Mouse (Mus musculus) kidney, adult 8-10 months (tissue): ENCODE measurements around the gene Glrx5.

Experiments used
- DNase-seq, 2 experiments: peaks; one replicate each; pipeline ENCODE4 v3.0.0; 2022

Gene Glrx5

GRCm38 (mm10) chr12:105075496-105075895, 43.0 kb downstream of the Glrx5 start:
- DNase-seq = no peak

GRCm38 (mm10) chr12:105076511-105076910, 44.0 kb downstream of the Glrx5 start:
- DNase-seq = no peak

- no peak for DNase-seq
Measured at GRCm38 (mm10) chr12:105077232-105077631, 44.7 kb downstream of the Glrx5 start.

- no peak for DNase-seq
Measured at GRCm38 (mm10) chr12:105084171-105084570, 51.7 kb downstream of the Glrx5 start.

GRCm38 (mm10) chr12:105084816-105085215, 52.3 kb downstream of the Glrx5 start:
- DNase-seq = no peak

- no peak for DNase-seq
Measured at GRCm38 (mm10) chr12:105085296-105085695, 52.8 kb downstream of the Glrx5 start.

GRCm38 (mm10) chr12:105086781-105087180, 54.3 kb downstream of the Glrx5 start:
- DNase-seq = no peak

- DNase-seq = no peak
Measured at GRCm38 (mm10) chr12:105087353-105087752, 54.9 kb downstream of the Glrx5 start.

- DNase-seq = no peak
Measured at GRCm38 (mm10) chr12:105089231-105089630, 56.7 kb downstream of the Glrx5 start.

GRCm38 (mm10) chr12:105091604-105092003, 59.1 kb downstream of the Glrx5 start:
- no peak for DNase-seq
